Mouse (Mus musculus): ENCODE measurements around the gene Oat. TPM values are rescaled to one million over a fixed set of nuclear protein-coding genes. Genes with fewer than 3 reads are reported as not detected.

The Oat gene
- polyA plus RNA-seq, 1 experiment, result 51.4 TPM

GRCm38 (mm10) chr7:132600926-132601325 lies 24.7 kb upstream of the Oat start:
- Histone ChIP-seq H3K4me1 (replicated peaks; ENCODE audit: control insufficient read depth, insufficient read depth, low read length) (peaks cover 12% of the 10 kb centered on the region), H3K4me3 (ENCODE audit: control insufficient read depth, insufficient read depth, low read length) (no peak overlapping the region), H3K27me3 (ENCODE audit: control insufficient read depth, insufficient read depth, low read length) (peaks cover 21% of the 10 kb centered on the region), H3K27ac (ENCODE audit: control insufficient read depth, insufficient read depth, low read length) (no peak overlapping the region), H3K36me3 (ENCODE audit: control insufficient read depth, insufficient read depth, low read length) (no peaks in the 10 kb centered on the region)
- TF ChIP-seq CTCF (IDR thresholded peaks at IDR 0.05; ENCODE audit: borderline replicate concordance, control insufficient read depth, extremely low read depth, insufficient read depth, low read length, poor library complexity), result no peak
- TF ChIP-seq POLR2A (IDR thresholded peaks at IDR 0.05; ENCODE audit: control insufficient read depth, extremely low read depth, insufficient read depth, low read length, poor library complexity), result no peak
- no peak for DNase-seq
- WGBS, result 27% methylated on average over 8 of the region's 8 CpGs

- Histone ChIP-seq H3K27me3 (ENCODE audit: control insufficient read depth, insufficient read depth, low read length) (peaks cover 21% of the 10 kb centered on the region), H3K4me1 (replicated peaks; ENCODE audit: control insufficient read depth, insufficient read depth, low read length) (peaks cover 12% of the 10 kb centered on the region), H3K27ac (ENCODE audit: control insufficient read depth, insufficient read depth, low read length) (no peak overlapping the region), H3K4me3 (ENCODE audit: control insufficient read depth, insufficient read depth, low read length) (0 out of 2 replicates have a peak overlapping the region, but pooled peaks have one; percentile 0), H3K36me3 (ENCODE audit: control insufficient read depth, insufficient read depth, low read length) (no peaks in the 10 kb centered on the region)
- DNase-seq, result no peak
- TF ChIP-seq POLR2A (IDR thresholded peaks at IDR 0.05; ENCODE audit: control insufficient read depth, extremely low read depth, insufficient read depth, low read length, poor library complexity), result no peak
- no peak for TF ChIP-seq CTCF (IDR thresholded peaks at IDR 0.05; ENCODE audit: borderline replicate concordance, control insufficient read depth, extremely low read depth, insufficient read depth, low read length, poor library complexity)
- WGBS, result 1% methylated on average over 9 of the region's 9 CpGs
Measured at GRCm38 (mm10) chr7:132600026-132600425, 23.8 kb upstream of the Oat start.

DNA sequence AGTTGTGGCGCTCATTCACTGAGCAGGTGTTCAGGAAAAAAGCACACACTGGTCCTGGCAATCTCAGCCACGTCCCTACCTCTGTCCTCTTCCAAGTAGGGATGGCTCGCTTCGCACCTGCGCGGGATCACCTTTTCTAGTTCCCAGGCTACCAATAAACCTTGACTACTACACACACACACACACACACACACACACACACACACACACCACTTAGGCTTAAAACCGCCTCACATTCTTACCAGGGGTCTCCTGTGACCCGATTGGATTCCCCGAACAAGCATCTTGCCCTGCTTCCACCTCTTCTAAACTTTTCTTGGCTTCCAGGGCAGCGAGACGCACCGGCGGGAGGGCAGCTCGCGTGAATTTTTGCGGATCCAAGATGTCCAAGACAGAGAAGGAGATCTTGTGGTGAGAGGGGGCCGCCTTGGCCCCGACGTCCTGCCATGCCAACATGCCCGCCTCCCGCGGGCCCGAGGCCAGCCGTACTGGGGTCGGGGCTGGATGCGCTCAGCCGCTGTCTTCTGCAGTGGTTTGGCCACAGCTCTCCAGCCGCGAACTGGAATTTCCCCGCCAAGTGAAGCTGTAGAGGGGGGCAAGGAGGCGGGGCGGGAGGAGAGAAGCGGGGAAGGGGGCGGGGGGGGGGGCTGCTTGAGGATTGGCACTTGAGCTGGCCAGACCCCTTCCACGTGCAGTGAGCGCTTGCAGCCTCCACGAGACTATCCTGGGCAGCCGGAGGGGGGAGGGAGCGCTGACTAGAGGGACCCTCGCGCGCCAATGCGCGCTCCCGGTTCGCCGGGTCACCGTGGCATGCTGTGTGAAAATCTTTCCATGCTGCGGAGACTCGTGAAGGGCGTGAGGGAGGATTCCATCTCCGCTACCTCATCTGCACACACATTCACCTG lies 23.1 kb upstream of the Oat start, which contains the start of gene Nkx1-2:
Nkx1-2 (minus strand) TSS at position 567 of the 905 bp plus-strand sequence.
- Histone ChIP-seq H3K36me3 (ENCODE audit: control insufficient read depth, insufficient read depth, low read length) (no peaks in the 10 kb centered on the region), H3K27ac (ENCODE audit: control insufficient read depth, insufficient read depth, low read length) (no peak within 1 kb of the TSS), H3K27me3 (ENCODE audit: control insufficient read depth, insufficient read depth, low read length) (peaks cover 21% of the 10 kb centered on the region), H3K4me3 (ENCODE audit: control insufficient read depth, insufficient read depth, low read length) (0 out of 2 replicates have a peak within 1 kb of the TSS, but pooled peaks have one; percentile 0), H3K4me1 (replicated peaks; ENCODE audit: control insufficient read depth, insufficient read depth, low read length) (peaks cover 12% of the 10 kb centered on the region)
- DNase-seq, result no peak
- no peak for TF ChIP-seq POLR2A (IDR thresholded peaks at IDR 0.05; ENCODE audit: control insufficient read depth, extremely low read depth, insufficient read depth, low read length, poor library complexity)
- TF ChIP-seq CTCF (IDR thresholded peaks at IDR 0.05; ENCODE audit: borderline replicate concordance, control insufficient read depth, extremely low read depth, insufficient read depth, low read length, poor library complexity), result no peak
- WGBS, result 2% methylated on average over 52 of the region's 52 CpGs

- Histone ChIP-seq H3K4me3 (ENCODE audit: control insufficient read depth, insufficient read depth, low read length) (0 out of 2 replicates have a peak overlapping the region, but pooled peaks have one; percentile 7), H3K27ac (ENCODE audit: control insufficient read depth, insufficient read depth, low read length) (no peak overlapping the region), H3K4me1 (replicated peaks; ENCODE audit: control insufficient read depth, insufficient read depth, low read length) (peaks cover 12% of the 10 kb centered on the region), H3K27me3 (ENCODE audit: control insufficient read depth, insufficient read depth, low read length) (peaks cover 21% of the 10 kb centered on the region), H3K36me3 (ENCODE audit: control insufficient read depth, insufficient read depth, low read length) (no peaks in the 10 kb centered on the region)
- WGBS, result 2% methylated on average over 59 of the region's 60 CpGs
- TF ChIP-seq POLR2A (IDR thresholded peaks at IDR 0.05; ENCODE audit: control insufficient read depth, extremely low read depth, insufficient read depth, low read length, poor library complexity), result no peak
- TF ChIP-seq CTCF (IDR thresholded peaks at IDR 0.05; ENCODE audit: borderline replicate concordance, control insufficient read depth, extremely low read depth, insufficient read depth, low read length, poor library complexity), result no peak
- no peak for DNase-seq
Measured at GRCm38 (mm10) chr7:132597251-132598041, 21.2 kb upstream of the Oat start.

DNA sequence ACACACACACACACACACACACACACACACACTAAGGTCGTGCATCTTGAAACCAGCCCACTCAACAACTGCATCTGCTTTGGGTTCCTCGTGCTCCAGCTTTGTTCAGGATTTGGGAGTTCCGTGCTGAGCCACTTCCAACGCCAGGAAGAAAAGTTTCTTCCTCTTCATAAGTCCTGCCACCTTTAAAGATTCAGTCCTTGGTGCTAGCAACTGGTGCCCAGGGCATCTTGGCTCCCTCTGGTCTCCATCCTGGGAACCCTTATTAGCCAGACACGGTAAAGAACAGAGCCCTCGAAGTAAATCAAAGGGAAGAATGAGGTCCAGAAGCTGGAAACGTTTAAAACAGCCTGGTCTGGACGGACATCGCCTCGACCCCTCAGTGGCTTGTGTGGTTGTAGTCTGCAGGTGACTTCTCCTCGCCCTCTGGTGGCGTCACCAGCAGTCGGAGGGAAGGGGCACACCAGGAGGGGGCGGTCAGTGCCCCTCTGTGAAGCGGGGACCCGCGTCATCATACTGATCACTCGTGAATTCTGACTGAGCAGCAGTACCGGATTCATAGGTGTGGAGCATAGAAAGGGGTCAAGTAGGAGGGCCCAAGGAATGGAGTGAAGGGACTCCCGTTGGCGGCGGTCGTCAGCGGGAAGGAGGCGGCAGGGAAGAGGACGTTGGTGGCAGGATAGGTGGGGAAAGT lies 20.5 kb upstream of the Oat start:
- Histone ChIP-seq H3K4me3 (ENCODE audit: control insufficient read depth, insufficient read depth, low read length) (0 out of 2 replicates have a peak overlapping the region, but pooled peaks have one; percentile 7), H3K4me1 (replicated peaks; ENCODE audit: control insufficient read depth, insufficient read depth, low read length) (peaks cover 12% of the 10 kb centered on the region), H3K27ac (ENCODE audit: control insufficient read depth, insufficient read depth, low read length) (no peak overlapping the region), H3K36me3 (ENCODE audit: control insufficient read depth, insufficient read depth, low read length) (no peaks in the 10 kb centered on the region), H3K27me3 (ENCODE audit: control insufficient read depth, insufficient read depth, low read length) (peaks cover 21% of the 10 kb centered on the region)
- DNase-seq, result no peak
- TF ChIP-seq CTCF (IDR thresholded peaks at IDR 0.05; ENCODE audit: borderline replicate concordance, control insufficient read depth, extremely low read depth, insufficient read depth, low read length, poor library complexity) (no peak), POLR2A (IDR thresholded peaks at IDR 0.05; ENCODE audit: control insufficient read depth, extremely low read depth, insufficient read depth, low read length, poor library complexity) (no peak)
- 13% methylated on average over 26 of the region's 26 CpGs for WGBS

- peaks cover 12% of the 10 kb centered on the region for H3K4me1 ChIP-seq (replicated peaks; ENCODE audit: control insufficient read depth, insufficient read depth, low read length)
- H3K27ac ChIP-seq (ENCODE audit: control insufficient read depth, insufficient read depth, low read length), result no peak overlapping the region
- H3K36me3 ChIP-seq (ENCODE audit: control insufficient read depth, insufficient read depth, low read length), result no peaks in the 10 kb centered on the region
- H3K27me3 ChIP-seq (ENCODE audit: control insufficient read depth, insufficient read depth, low read length), result peaks cover 17% of the 10 kb centered on the region
- 91% methylated on average over 3 of the region's 3 CpGs for WGBS
- TF ChIP-seq POLR2A (IDR thresholded peaks at IDR 0.05; ENCODE audit: control insufficient read depth, extremely low read depth, insufficient read depth, low read length, poor library complexity) (no peak), CTCF (IDR thresholded peaks at IDR 0.05; ENCODE audit: borderline replicate concordance, control insufficient read depth, extremely low read depth, insufficient read depth, low read length, poor library complexity) (no peak)
- DNase-seq, result no peak
- H3K4me3 ChIP-seq (ENCODE audit: control insufficient read depth, insufficient read depth, low read length), result no peak overlapping the region
Measured at GRCm38 (mm10) chr7:132595787-132596186, 19.6 kb upstream of the Oat start.

All from thymus, adult 2 months (tissue).